In genomic region chr2:154549886-154550189, GRCm38 (mm10) we compare ENCODE assay signal across 10 mouse cellular contexts. TPM values are rescaled to one million over a fixed set of nuclear protein-coding genes. Genes with fewer than 3 reads are reported as not detected.
DNase-seq lines count a peak whose midpoint lies in the region; ATAC-seq and TF ChIP-seq lines count a peak whose summit lies in the region.
"Had no signal": no experiment of that assay in that cellular context is flagged by ENCODE, and none has a peak within 500 bp of the region (broad histone marks: within the 10 kb centered on the region; RNA-seq: fewer than 3 reads in every experiment).

No protein-coding gene starts in this region.

- H3K27me3 ChIP-seq in heart, adult 2 months (ENCODE audit: control insufficient read depth, insufficient read depth, low read length): no peaks in the 10 kb centered on the region
- H3K27me3 ChIP-seq in spleen, adult 2 months (ENCODE audit: control insufficient read depth, insufficient read depth, low read length): no peaks in the 10 kb centered on the region
- H3K27me3 ChIP-seq in liver, embryonic 12.5 days (replicated peaks): peaks cover 48% of the 10 kb centered on the region
- H3K27me3 ChIP-seq in stomach, embryonic 16.5 days (ENCODE audit: control insufficient read depth, insufficient read depth, low read length): peaks cover 20% of the 10 kb centered on the region

- no peak overlapping the region for H3K27ac ChIP-seq in heart, adult 2 months
- H3K27ac ChIP-seq in spleen, adult 2 months (ENCODE audit: insufficient read depth, low read length): no peak overlapping the region
- H3K27ac ChIP-seq in liver, embryonic 12.5 days: no peak overlapping the region
- no peak overlapping the region for H3K27ac ChIP-seq in stomach, embryonic 16.5 days (ENCODE audit: low read length)

- WGBS in heart, adult 2 months: 19% methylated on average over 20 of the region's 20 CpGs
- WGBS in spleen, adult 2 months: 18% methylated on average over 20 of the region's 20 CpGs
- WGBS in liver, embryonic 12.5 days (ENCODE audit: insufficient replicate concordance): 12% methylated on average over 20 of the region's 20 CpGs
- 15% methylated on average over 20 of the region's 20 CpGs for WGBS in stomach, embryonic 16.5 days

- intact Hi-C loops in heart, adult 2 months (cut with DNase I): loop anchor here (5.0 kb wide), 1 partner anchor 62 kb away; the partner anchor contains the start of genes 4930519P11Rik and Zfp341
- intact Hi-C loops in heart, postnatal 36 days (cut with DNase I): loop anchor here (2.0 kb wide), 1 partner anchor 65 kb away; no protein-coding TSS in a partner anchor
- intact Hi-C loops in left cerebral cortex, postnatal 4 days (cut with DNase I): no loop called here

- no peak for DNase-seq in heart, adult 2 months
- no peak for DNase-seq in heart, postnatal 36 days
- DNase-seq in spleen, adult 2 months (ENCODE audit: low read depth in 1 of 2, low spot score in 2 of 2): no peak
- no peak for DNase-seq in spleen, postnatal 36 days (ENCODE audit: low spot score in 2 of 2)
- no peak for DNase-seq in layer of hippocampus, adult 9-10 months (ENCODE audit: low spot score)
- DNase-seq in left cerebral cortex, postnatal 4 days: no peak

- H3K9ac ChIP-seq in heart, adult 2 months (ENCODE audit: low read depth, low read length): no peak overlapping the region
- peak overlapping the region; percentile 23; the same call in 1 of the 2 replicates for H3K9ac ChIP-seq in liver, embryonic 12.5 days
- H3K9ac ChIP-seq in stomach, embryonic 16.5 days (ENCODE audit: low read length): peak overlapping the region; percentile 64; the same call in 1 of the 2 replicates

- no peak for TF ChIP-seq POLR2A in heart, adult 2 months (IDR thresholded peaks at IDR 0.05; ENCODE audit: insufficient read depth, low read depth, low read length)
- no peak for TF ChIP-seq POLR2A in spleen, adult 2 months (IDR thresholded peaks at IDR 0.05; ENCODE audit: low read depth, low read length)

- TF ChIP-seq EP300 in heart, adult 2 months (IDR thresholded peaks at IDR 0.05; ENCODE audit: insufficient read depth, low read depth, low read length): no peak

- H3K9me3 ChIP-seq in liver, embryonic 12.5 days (replicated peaks): no peaks in the 10 kb centered on the region
- H3K9me3 ChIP-seq in stomach, embryonic 16.5 days (replicated peaks; ENCODE audit: control insufficient read depth, low read length): no peaks in the 10 kb centered on the region

- no peak for ATAC-seq in liver, embryonic 12.5 days
- no peak for ATAC-seq in stomach, embryonic 16.5 days (ENCODE audit: insufficient read depth, low FRiP score)

- no peaks in the 10 kb centered on the region for H3K36me3 ChIP-seq in heart, adult 2 months (ENCODE audit: control insufficient read depth, insufficient read depth, low read length)
- H3K36me3 ChIP-seq in spleen, adult 2 months (ENCODE audit: control insufficient read depth, insufficient read depth, low read length): no peaks in the 10 kb centered on the region
- no peaks in the 10 kb centered on the region for H3K36me3 ChIP-seq in liver, embryonic 12.5 days
- H3K36me3 ChIP-seq in stomach, embryonic 16.5 days (ENCODE audit: control insufficient read depth, insufficient read depth, low read length): no peaks in the 10 kb centered on the region

- H3K4me2 ChIP-seq in liver, embryonic 12.5 days: peak overlapping the region; percentile 74
- peak overlapping the region; percentile 63 for H3K4me2 ChIP-seq in stomach, embryonic 16.5 days (ENCODE audit: low read depth, low read length)

- TF ChIP-seq CTCF in heart, adult 2 months (IDR thresholded peaks at IDR 0.05): peak; percentile 13; the same call in 1 of the 2 replicates
- no peak for TF ChIP-seq CTCF in spleen, adult 2 months (IDR thresholded peaks at IDR 0.05; ENCODE audit: extremely low read depth, insufficient read depth, insufficient read length, insufficient replicate concordance)

- H3K79me2 ChIP-seq in heart, adult 2 months (replicated peaks; ENCODE audit: control insufficient read depth, insufficient read depth, low read length): no peaks in the 10 kb centered on the region

- peak overlapping the region; percentile 38; the same call in 1 of the 2 replicates for H3K4me3 ChIP-seq in heart, adult 2 months
- peak overlapping the region; percentile 29; the same call in 1 of the 2 replicates for H3K4me3 ChIP-seq in spleen, adult 2 months (ENCODE audit: extremely low read depth, insufficient read depth, insufficient read length)
- peak overlapping the region; percentile 44 for H3K4me3 ChIP-seq in liver, embryonic 12.5 days
- H3K4me3 ChIP-seq in stomach, embryonic 16.5 days (replicated peaks; ENCODE audit: low read length): peak overlapping the region; percentile 45

- peaks cover 1% of the 10 kb centered on the region; the same call in 1 of the 2 replicates for H3K4me1 ChIP-seq in heart, adult 2 months (ENCODE audit: control insufficient read depth, insufficient read depth, low read length)
- H3K4me1 ChIP-seq in spleen, adult 2 months (ENCODE audit: control insufficient read depth, insufficient read depth, insufficient read length): peaks cover 14% of the 10 kb centered on the region; the same call in 1 of the 2 replicates
- H3K4me1 ChIP-seq in liver, embryonic 12.5 days: peaks cover 28% of the 10 kb centered on the region
- peaks cover 10% of the 10 kb centered on the region; the same call in 1 of the 2 replicates for H3K4me1 ChIP-seq in stomach, embryonic 16.5 days (ENCODE audit: control insufficient read depth, insufficient read depth, low read length)

RNA-seq across cellular contexts. Expression of gene Actl10, which starts 1.7 kb away (rescaled TPM):
- total RNA-seq in heart, adult 2 months (2021): not detected
- not detected in 2 replicates for polyA plus RNA-seq in heart, adult 2 months (2012; rRNA removed)
- not detected for total RNA-seq in heart, postnatal 36 days (2021)
- 0.09 and 0.12 TPM in 2 replicates for polyA plus RNA-seq in spleen, adult 2 months (2012; rRNA removed)
- 0.29 TPM in 1 of 2 replicates, not detected in the other for polyA plus RNA-seq in liver, embryonic 12.5 days (2016; fragmentation: Nextera tagmentation; extraction: Ambion mirVana)
- polyA plus RNA-seq in stomach, embryonic 16.5 days (2015; fragmentation: Nextera tagmentation; extraction: Ambion mirVana): 0.14 TPM in 1 of 2 replicates, not detected in the other
- total RNA-seq in left cerebral cortex, postnatal 4 days (2021): under 1 TPM in 1 of 2 experiments, not detected in 1; 0.26 TPM
- total RNA-seq: adrenal gland, postnatal 10 days had no signal
- polyA plus RNA-seq: macrophage had no signal

RNA-seq across cellular contexts. Expression of gene 1700003F12Rik, which starts 3.0 kb away (rescaled TPM):
- not detected for total RNA-seq in heart, adult 2 months (2021)
- 0.39 TPM in 1 of 2 replicates, not detected in the other for polyA plus RNA-seq in heart, adult 2 months (2012; rRNA removed)
- total RNA-seq in heart, postnatal 36 days (2021): not detected
- polyA plus RNA-seq in spleen, adult 2 months (2012; rRNA removed): 2.9 and 3.3 TPM in 2 replicates
- 1.5 and 1.6 TPM in 2 replicates for polyA plus RNA-seq in liver, embryonic 12.5 days (2016; fragmentation: Nextera tagmentation; extraction: Ambion mirVana)
- 0.59 and 1.6 TPM in 2 replicates for polyA plus RNA-seq in stomach, embryonic 16.5 days (2015; fragmentation: Nextera tagmentation; extraction: Ambion mirVana)
- total RNA-seq in left cerebral cortex, postnatal 4 days (2021): 1 to 10 TPM in 1 of 2 experiments, under 1 TPM in 1; 0.98 to 1.4 TPM

RNA-seq across cellular contexts. Expression of gene Necab3, which starts 8.9 kb away (rescaled TPM):
- total RNA-seq in heart, adult 2 months (2021): under 1 TPM; 0.20 to 0.23 TPM
- polyA plus RNA-seq in heart, adult 2 months (2012; rRNA removed): 0.90 and 1.7 TPM in 2 replicates
- under 1 TPM; 0.14 to 0.47 TPM for total RNA-seq in heart, postnatal 36 days (2021)
- polyA plus RNA-seq in spleen, adult 2 months (2012; rRNA removed): 0.63 and 1.1 TPM in 2 replicates
- polyA plus RNA-seq in liver, embryonic 12.5 days (2016; fragmentation: Nextera tagmentation; extraction: Ambion mirVana): 1.0 and 1.3 TPM in 2 replicates
- polyA plus RNA-seq in stomach, embryonic 16.5 days (2015; fragmentation: Nextera tagmentation; extraction: Ambion mirVana): 1.4 and 1.7 TPM in 2 replicates
- 10 to 100 TPM; 23.6 to 24.1 TPM for total RNA-seq in left cerebral cortex, postnatal 4 days (2021)

RNA-seq across cellular contexts. Expression of gene E2f1, which starts 19.9 kb away (rescaled TPM):
- under 1 TPM; 0.39 to 0.70 TPM for total RNA-seq in heart, adult 2 months (2021)
- 1.1 and 1.2 TPM in 2 replicates for polyA plus RNA-seq in heart, adult 2 months (2012; rRNA removed)
- under 1 TPM; 0.61 to 0.73 TPM for total RNA-seq in heart, postnatal 36 days (2021)
- polyA plus RNA-seq in spleen, adult 2 months (2012; rRNA removed): 11.0 and 21.5 TPM in 2 replicates
- 27.0 and 27.4 TPM in 2 replicates for polyA plus RNA-seq in liver, embryonic 12.5 days (2016; fragmentation: Nextera tagmentation; extraction: Ambion mirVana)
- polyA plus RNA-seq in stomach, embryonic 16.5 days (2015; fragmentation: Nextera tagmentation; extraction: Ambion mirVana): 8.1 and 9.3 TPM in 2 replicates
- total RNA-seq in left cerebral cortex, postnatal 4 days (2021): 10 to 100 TPM; 10.8 to 11.9 TPM

RNA-seq across cellular contexts. Expression of gene Pxmp4, which starts 53.7 kb away (rescaled TPM):
- 10 to 100 TPM; 20.9 to 21.5 TPM for total RNA-seq in heart, adult 2 months (2021)
- polyA plus RNA-seq in heart, adult 2 months (2012; rRNA removed): 47.2 and 49.9 TPM in 2 replicates
- total RNA-seq in heart, postnatal 36 days (2021): 10 to 100 TPM; 27.8 to 28.3 TPM
- polyA plus RNA-seq in spleen, adult 2 months (2012; rRNA removed): 14.6 and 20.3 TPM in 2 replicates
- polyA plus RNA-seq in liver, embryonic 12.5 days (2016; fragmentation: Nextera tagmentation; extraction: Ambion mirVana): 24.5 and 26.1 TPM in 2 replicates
- 32.4 and 35.1 TPM in 2 replicates for polyA plus RNA-seq in stomach, embryonic 16.5 days (2015; fragmentation: Nextera tagmentation; extraction: Ambion mirVana)
- total RNA-seq in left cerebral cortex, postnatal 4 days (2021): 10 to 100 TPM; 11.8 to 12.2 TPM
